Mouse (Mus musculus): ENCODE data around the gene Ikzf1.

DNA sequence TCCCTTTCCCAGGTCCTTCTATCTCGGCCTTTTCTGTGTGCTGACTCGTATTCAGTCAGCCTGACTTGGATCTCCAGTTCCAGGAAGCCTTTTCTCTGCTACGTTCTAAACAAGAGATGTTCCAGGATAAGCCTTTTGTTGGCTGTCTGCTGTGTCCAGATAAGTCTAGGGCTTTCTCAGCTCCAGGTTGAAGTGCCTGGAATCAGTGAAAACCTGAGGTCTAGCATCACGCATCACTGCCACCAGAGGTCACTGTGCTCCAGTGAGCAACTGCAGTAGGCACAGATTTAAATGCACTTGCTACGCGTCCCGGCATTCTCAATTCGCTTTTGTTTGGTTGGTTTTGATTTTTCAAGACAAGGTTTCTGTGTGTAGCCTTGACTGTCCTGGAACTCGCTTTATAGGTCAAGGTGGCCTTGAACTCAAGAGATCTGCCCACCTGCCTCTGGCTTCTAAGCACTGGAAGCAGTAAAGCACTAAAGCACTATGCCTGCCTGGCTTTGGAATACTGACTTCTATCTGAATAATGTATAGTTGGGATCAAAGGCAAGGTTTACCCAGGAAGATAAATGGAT lies 127.2 kb downstream of the Ikzf1 start:
- no peak for TF ChIP-seq POLR2A (IDR thresholded peaks at IDR 0.05; ENCODE audit: extremely low read depth, insufficient read depth, low read length)
- peak; percentile 87 for TF ChIP-seq CTCF (IDR thresholded peaks at IDR 0.05; ENCODE audit: low read depth, low read length)

Data from liver, adult 2 months (tissue).